Mouse (Mus musculus) G1E (cell line): ENCODE results near the gene Prkca.

Experiments used
- CTCF ChIP-seq: IDR thresholded peaks from 2 replicates; pipeline ENCODE4 v1.5.1; 2012; ENCODE audit warnings: low read depth, low read length, inconsistent platforms, mixed read lengths
- GATA1 ChIP-seq: IDR thresholded peaks from 2 replicates; pipeline ENCODE4 v1.6.1; 2012; ENCODE audit warnings: borderline replicate concordance, low read length, inconsistent platforms, mixed read lengths
- GATA2 ChIP-seq: IDR thresholded peaks from 2 replicates; pipeline ENCODE4 v1.6.1; 2012; ENCODE audit warnings: low read depth, low read length, inconsistent platforms, borderline replicate concordance
- TAL1 ChIP-seq: conservative IDR thresholded peaks from 2 replicates; pipeline ENCODE4 v1.6.1; 2012; ENCODE audit warnings: low read depth, low read length, inconsistent platforms, mixed read lengths

GRCm38 (mm10) chr11:108236754-108237428, 106.8 kb downstream of the Prkca start:
- TF ChIP-seq CTCF = no peak
- TF ChIP-seq GATA1 = no peak
- no peak for TF ChIP-seq TAL1
- TF ChIP-seq GATA2 = no peak
